Mouse (Mus musculus): Measurements from ENCODE around the gene Tmem135.

Gene Tmem135

DNA sequence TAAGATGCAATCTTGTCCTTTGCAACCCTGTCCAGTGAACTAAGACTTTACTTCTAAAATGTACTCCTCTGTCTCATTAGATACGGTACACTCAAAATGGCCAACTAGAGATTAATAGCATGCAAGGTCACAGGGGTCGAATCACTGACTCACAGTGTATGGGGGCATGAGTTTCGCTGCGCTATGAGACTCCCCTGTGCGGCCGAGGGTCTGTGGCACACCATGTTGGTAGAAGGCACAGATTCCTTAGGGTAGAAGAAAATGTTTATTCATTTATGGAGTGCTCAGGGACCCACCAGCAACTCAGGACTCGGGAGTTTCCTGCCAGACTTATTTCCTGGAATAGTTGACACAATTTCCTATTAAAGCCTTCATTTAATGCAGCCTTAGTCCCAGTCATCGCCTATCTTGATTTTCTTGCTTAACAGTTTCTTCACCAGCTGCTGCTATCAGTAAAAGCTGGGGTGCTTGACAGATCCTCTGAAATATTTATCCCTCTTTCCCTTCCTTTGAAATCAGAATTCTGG, 14.2 kb upstream of the Tmem135 start:
- DNase-seq (ENCODE audit: low read depth, low spot score), result no peak

GRCm38 (mm10) chr7:89417707-89418106, 13.7 kb upstream of the Tmem135 start:
- no peak for DNase-seq (ENCODE audit: low read depth, low spot score)

DNA sequence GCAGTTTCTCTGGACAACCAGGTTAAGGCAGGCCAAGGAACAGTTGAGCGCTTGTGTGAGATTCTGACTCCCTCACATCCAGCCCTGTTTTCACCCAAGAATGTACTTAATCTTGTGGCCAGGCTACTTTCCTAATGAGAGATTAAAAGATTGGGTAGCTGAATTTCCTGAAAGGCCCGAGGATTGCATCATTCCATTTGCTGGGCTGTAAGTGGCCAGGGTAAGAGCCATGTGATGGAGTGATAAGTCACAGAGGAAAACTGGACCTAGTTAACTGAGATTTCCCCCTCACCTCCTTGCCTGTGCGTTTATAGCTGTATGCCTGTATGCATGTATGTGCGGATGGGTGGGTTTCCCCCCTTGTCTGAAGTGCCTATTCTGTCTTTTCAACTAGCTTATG, 12.0 kb upstream of the Tmem135 start:
- no peak for DNase-seq (ENCODE audit: low read depth, low spot score)

DNA sequence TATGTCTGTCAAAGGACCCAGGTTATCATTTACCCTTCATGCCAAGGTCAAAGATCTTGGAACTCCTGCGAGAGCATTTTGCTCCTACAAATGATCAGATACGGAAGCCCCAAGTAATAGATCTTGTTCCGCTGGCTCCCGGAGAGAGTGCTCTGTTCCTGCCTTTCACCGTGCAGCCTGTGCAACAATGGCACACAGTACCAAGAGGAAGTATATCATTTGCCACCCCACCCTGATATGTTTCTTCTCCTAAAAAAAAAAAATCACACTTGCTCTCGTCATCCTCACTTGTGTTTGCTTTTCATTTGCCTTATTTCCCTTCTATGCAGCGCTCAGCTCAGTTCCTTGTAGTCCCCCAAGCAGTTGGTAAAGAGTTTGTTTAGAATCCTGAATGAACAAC, 8.1 kb upstream of the Tmem135 start:
- DNase-seq (ENCODE audit: low read depth, low spot score), result no peak

DNA sequence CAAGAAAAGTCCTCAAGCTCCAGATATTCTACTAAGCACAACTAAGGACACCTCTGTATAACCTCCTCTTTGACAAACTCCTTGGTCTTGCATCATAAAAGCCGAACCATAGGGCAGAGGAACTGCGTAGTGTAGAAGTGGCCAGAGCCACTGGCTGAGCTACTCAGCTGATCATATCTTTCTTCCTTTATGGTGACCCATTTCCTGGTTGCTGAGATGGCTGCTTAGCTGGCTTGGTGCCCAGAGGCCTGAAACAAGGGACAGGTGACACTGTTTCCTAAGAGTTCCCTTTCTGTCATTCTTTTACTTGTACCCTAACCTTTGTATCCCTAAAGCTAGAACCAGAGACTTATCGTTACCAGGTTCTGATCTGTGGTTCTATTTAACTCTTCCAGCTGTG, 7.3 kb upstream of the Tmem135 start:
- no peak for DNase-seq (ENCODE audit: low read depth, low spot score)

- DNase-seq (ENCODE audit: low read depth, low spot score), result no peak
These were observed 6.3 kb upstream of the Tmem135 start for GRCm38 (mm10) chr7:89410294-89410693.

DNA sequence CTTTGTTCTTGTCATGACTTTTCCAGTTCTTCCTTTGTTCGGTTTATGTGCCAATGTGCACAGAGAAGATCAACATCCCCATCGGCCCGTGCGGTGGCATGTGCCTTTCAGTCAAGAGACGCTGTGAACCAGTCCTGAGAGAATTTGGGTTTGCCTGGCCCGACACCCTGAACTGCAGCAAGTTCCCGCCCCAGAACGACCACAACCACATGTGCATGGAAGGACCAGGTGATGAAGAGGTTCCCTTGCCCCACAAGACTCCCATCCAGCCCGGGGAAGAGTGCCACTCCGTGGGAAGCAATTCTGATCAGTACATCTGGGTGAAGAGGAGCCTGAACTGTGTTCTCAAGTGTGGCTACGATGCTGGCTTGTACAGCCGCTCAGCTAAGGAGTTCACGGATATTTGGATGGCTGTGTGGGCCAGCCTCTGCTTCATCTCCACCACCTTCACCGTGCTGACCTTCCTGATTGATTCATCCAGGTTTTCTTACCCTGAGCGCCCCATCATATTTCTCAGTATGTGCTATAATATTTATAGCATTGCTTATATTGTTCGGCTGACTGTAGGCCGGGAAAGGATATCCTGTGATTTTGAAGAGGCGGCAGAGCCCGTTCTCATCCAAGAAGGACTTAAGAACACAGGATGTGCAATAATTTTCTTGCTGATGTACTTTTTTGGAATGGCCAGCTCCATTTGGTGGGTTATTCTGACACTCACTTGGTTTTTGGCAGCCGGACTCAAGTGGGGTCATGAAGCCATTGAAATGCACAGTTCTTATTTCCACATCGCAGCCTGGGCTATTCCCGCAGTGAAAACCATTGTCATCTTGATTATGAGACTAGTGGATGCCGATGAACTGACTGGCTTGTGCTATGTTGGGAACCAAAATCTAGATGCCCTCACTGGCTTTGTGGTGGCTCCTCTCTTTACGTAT, 3.3 kb upstream of the Tmem135 start:
- no peak for DNase-seq (ENCODE audit: low read depth, low spot score)

GRCm38 (mm10) chr7:89406011-89406410, 2.0 kb upstream of the Tmem135 start:
- no peak for DNase-seq (ENCODE audit: low read depth, low spot score)

- DNase-seq (ENCODE audit: low read depth, low spot score), result no peak
These were observed 865 bp upstream of the Tmem135 start for GRCm38 (mm10) chr7:89404734-89405440.

DNA sequence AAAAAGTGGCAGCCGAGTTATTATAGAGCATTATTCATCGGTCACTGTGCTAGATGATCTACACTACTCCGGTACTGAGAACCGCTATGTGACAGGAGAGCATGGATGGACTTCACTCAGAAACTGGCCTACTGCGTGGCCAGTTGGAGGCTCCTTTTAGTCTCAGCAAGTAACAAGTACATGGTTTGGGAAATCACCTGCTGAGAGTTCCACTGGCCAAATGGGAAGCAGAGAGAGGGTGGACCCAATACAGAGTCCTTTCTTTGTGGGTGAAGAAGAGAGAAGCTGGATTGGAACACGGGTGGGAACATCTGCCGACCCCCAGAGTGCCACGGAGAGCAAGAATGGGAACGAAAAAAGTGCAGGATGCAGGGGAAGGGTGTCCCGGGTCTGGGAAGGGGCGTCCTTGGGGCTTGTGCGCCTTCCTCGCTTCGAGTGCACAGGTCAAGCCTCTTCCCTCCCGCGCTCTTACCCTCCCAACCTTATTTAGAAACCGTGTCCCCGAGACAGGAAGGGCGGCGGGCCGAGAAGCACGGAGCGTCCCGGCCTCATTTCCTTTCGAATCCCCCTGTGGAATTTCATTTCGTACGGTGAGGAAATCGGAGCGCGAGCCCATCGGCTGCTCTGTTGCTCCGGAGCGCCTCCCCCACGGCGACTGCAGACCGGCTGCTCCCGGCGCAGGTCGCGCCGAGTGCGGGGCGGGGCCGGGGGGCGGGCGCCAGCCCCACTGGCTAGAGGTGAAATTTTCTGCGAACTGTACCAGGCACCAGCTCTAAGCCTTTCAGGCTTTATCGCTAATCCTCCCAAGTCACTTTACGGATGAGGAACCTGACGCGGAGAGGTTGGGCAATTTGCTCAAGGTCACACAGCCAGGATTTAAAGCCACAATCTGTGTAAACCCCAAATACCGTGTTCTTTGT, 709 bp downstream of the Tmem135 start:
- DNase-seq (ENCODE audit: low read depth, low spot score), result peak; percentile 77

DNA sequence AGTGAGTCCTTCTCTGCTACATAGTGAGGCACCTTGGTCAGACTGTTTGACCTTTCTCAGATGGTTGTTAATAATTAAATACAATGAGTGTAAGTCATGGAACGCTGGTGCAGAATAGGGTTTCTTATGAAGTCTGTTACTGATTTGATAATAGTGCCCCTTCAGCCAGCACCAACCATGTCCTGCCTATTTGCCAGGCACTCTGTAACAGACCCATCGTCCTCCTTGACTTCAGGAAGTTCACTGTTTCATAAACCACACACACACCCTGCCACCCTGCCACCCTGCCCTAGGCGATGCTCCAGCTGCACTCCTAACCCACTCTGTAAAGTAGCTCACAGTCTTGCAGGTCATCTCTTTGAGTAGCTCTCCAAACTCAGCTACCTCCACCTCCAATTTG, 2.1 kb downstream of the Tmem135 start:
- DNase-seq (ENCODE audit: low read depth, low spot score), result no peak

- no peak for DNase-seq (ENCODE audit: low read depth, low spot score)
These were observed 2.7 kb downstream of the Tmem135 start for GRCm38 (mm10) chr7:89401136-89401858.

DNA sequence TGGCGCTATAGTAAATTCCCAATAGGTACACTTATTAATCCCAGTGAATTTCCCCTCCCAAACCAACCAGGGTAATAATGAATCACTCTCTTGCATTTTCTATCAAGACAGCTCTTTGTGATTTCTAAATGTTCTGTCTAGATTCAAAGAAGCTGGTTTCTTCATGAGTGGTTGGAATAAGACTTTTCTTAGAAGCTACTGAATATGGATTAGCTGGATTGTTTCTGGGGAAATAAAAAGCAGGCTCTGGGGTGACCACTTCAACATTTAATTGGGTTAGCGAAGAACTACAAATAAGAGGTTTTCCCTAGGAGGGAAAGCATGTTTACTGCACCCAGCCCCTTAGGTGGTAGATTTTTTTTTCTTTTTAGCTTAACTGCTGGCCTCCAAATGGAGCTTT, 3.3 kb downstream of the Tmem135 start:
- DNase-seq (ENCODE audit: low read depth, low spot score), result no peak

- no peak for DNase-seq (ENCODE audit: low read depth, low spot score)
These were observed 6.0 kb downstream of the Tmem135 start for GRCm38 (mm10) chr7:89397837-89398534.

DNA sequence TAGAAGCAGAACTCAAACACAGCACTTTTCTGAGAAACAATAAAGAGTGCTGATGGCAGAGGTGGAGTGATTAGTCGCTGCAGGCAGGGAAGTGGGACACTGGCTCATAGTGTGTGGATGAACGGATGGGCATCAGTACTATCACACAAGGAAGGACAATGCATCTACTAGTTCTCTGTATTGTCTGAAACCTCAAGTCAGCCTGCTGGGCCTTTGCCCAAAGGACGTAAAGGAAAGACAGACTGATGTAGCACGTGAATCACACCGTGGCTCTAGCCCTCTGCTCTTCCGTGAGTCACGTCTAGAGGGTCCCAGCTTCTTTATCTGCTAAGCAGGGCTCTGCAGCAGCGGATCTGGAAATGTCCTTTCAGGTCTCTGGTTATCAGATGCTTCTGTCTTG, 7.6 kb downstream of the Tmem135 start:
- DNase-seq (ENCODE audit: low read depth, low spot score), result no peak

GRCm38 (mm10) chr7:89395399-89395798, 8.6 kb downstream of the Tmem135 start:
- DNase-seq (ENCODE audit: low read depth, low spot score), result no peak

DNA sequence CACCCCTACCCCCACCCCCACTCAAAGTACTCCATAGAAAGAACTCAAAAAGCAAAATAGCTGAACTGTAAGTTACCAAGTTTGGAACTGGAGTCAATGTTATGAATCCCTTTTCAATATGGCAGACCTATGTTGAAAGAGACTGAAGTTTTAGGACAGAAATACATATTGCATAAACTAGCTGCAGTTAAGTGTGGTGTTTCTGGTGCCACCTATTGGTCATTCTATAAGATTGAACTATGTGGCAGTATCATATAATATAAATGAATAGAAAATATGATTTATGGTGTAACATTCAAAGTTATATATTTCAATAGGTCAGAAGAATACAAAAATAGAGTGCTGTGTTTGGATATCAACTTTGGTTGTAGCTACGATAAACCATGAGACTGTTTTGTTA, 11.2 kb downstream of the Tmem135 start:
- no peak for DNase-seq (ENCODE audit: low read depth, low spot score)

GRCm38 (mm10) chr7:89392388-89392787, 11.6 kb downstream of the Tmem135 start:
- no peak for DNase-seq (ENCODE audit: low read depth, low spot score)

- DNase-seq (ENCODE audit: low read depth, low spot score), result no peak
These were observed 12.2 kb downstream of the Tmem135 start for GRCm38 (mm10) chr7:89391831-89392230.

DNA sequence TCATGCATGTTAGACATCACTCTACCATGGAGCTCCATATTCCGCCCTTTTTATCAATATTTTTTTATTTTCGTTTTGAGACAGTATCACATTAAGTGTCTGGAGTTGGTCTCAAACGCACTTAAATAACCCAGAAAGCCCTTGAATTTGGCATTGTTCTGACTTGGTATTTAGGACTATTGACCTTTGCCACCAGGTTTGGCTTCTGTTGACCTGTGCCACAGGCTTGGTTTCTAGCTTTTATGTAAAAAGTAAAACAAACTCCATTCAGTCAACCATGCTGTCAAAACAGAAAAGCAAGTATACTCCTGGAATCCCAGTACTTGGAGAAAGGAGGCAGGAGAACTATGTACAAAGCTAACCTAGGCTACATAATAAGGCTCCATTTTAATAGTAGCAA, 12.7 kb downstream of the Tmem135 start:
- no peak for DNase-seq (ENCODE audit: low read depth, low spot score)
